Comparison of ENCODE assay signal across 1 mouse cellular context in the genomic region with DNA sequence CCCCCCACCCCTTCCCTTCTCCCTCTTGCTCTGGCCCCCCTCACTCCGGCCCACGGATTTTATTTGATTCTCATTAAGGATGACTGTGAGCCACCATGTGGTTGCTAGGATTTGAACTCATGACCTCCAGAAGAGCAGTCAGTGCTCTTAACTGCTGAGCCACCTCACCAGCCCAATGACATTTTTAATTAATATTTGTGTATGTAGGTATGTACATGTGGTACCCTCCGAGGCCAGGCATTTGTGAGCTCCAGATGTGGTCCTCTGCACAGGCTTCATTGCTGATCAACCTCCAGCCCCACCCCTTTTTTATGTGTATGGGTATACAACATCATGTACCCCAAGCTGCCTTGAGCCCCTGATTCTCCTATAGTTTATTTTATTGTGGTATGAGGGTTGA.
TF ChIP-seq lines count a peak whose summit lies in the region.

No protein-coding gene starts in this region.

TF ChIP-seq in CH12.LX, 34 proteins besides CTCF, POLR2A, EP300 and RAD21 (continued from another document):
- TF ChIP-seq BHLHE40 (IDR thresholded peaks at IDR 0.05; ENCODE audit: low read depth, low read length) = no peak
- no peak for TF ChIP-seq MAFK (IDR thresholded peaks at IDR 0.05; ENCODE audit: insufficient replicate concordance, low read length)
- no peak for TF ChIP-seq CHD2 (IDR thresholded peaks at IDR 0.05; ENCODE audit: low read length)
- TF ChIP-seq HCFC1 (IDR thresholded peaks at IDR 0.05; ENCODE audit: low read depth, low read length) = no peak
- TF ChIP-seq PAX5 (IDR thresholded peaks at IDR 0.05; ENCODE audit: low read length) = no peak
- TF ChIP-seq ZC3H11A (IDR thresholded peaks at IDR 0.05; ENCODE audit: low read depth, low read length) = no peak
- no peak for TF ChIP-seq RCOR1 (conservative IDR thresholded peaks at IDR 0.05; ENCODE audit: low read depth, low read length)
- no peak for TF ChIP-seq GABPA (IDR thresholded peaks at IDR 0.05; ENCODE audit: insufficient replicate concordance, low read depth, low read length)
- no peak for TF ChIP-seq NRF1 (IDR thresholded peaks at IDR 0.05; ENCODE audit: low read depth, low read length)
- no peak for TF ChIP-seq USF1 (IDR thresholded peaks at IDR 0.05; ENCODE audit: low read depth, low read length)
- TF ChIP-seq MEF2A (IDR thresholded peaks at IDR 0.05; ENCODE audit: borderline replicate concordance, low read depth, low read length) = no peak
- TF ChIP-seq ZNF384 (IDR thresholded peaks at IDR 0.05; ENCODE audit: low read depth, low read length) = no peak
- TF ChIP-seq NELFE (IDR thresholded peaks at IDR 0.05; ENCODE audit: low read depth, low read length) = no peak
- no peak for TF ChIP-seq ZKSCAN1 (IDR thresholded peaks at IDR 0.05; ENCODE audit: borderline replicate concordance, low read depth, low read length)
